Mouse (Mus musculus): ENCODE measurements around the gene Dlg2. TPM values are rescaled to one million over a fixed set of nuclear protein-coding genes. Genes with fewer than 3 reads are reported as not detected.

Dlg2 gene
- 100 to 1,000 TPM; 295 to 301 TPM for total RNA-seq (2021)
- long read RNA-seq, experiment 1, partial matches to known transcripts: 2 of 32 reads
- long read RNA-seq, experiment 1, other reads (novel, unspliced or antisense): 26 of 32 reads
- long read RNA-seq, experiment 2, partial matches to known transcripts: 9 of 24 reads
- long read RNA-seq, experiment 2, other reads (novel, unspliced or antisense): 14 of 24 reads

GRCm38 (mm10) chr7:90476313-90477245 lies at the start of gene Dlg2:
TSS of gene Dlg2 (plus strand) at chr7:90476672.
- intact Hi-C loops (cut with DNase I): loop anchor here (1.0 kb wide), 1 partner anchor 32 kb away; no protein-coding TSS in a partner anchor
- Histone ChIP-seq H3K27ac (peak within 1 kb of the TSS; percentile 99), H3K4me3 (peak within 1 kb of the TSS; percentile 56)
- TF ChIP-seq CTCF (IDR thresholded peaks at IDR 0.05): no peak
- peak in 1 of 2 experiments; percentile 41 for DNase-seq (ENCODE audit: extremely low spot score in 1 of 2, low spot score in 2 of 2)

- Histone ChIP-seq H3K4me3 (peak overlapping the region; percentile 58), H3K27ac (no peak overlapping the region)
- TF ChIP-seq CTCF (IDR thresholded peaks at IDR 0.05): no peak
- intact Hi-C loops (cut with DNase I): no loop called here
- no peak for DNase-seq (ENCODE audit: extremely low spot score in 1 of 2, low spot score in 2 of 2)
These were observed 49.5 kb upstream of the Dlg2 start for GRCm38 (mm10) chr7:90427006-90427405.

GRCm38 (mm10) chr7:90432221-90432620 lies 44.3 kb upstream of the Dlg2 start:
- no peak for DNase-seq (ENCODE audit: extremely low spot score in 1 of 2, low spot score in 2 of 2)
- Histone ChIP-seq H3K4me3 (no peak overlapping the region), H3K27ac (no peak overlapping the region)
- intact Hi-C loops (cut with DNase I): no loop called here
- no peak for TF ChIP-seq CTCF (IDR thresholded peaks at IDR 0.05)

GRCm38 (mm10) chr7:90440044-90440443 lies 36.4 kb upstream of the Dlg2 start:
- Histone ChIP-seq H3K27ac (no peak overlapping the region), H3K4me3 (no peak overlapping the region)
- intact Hi-C loops (cut with DNase I): no loop called here
- no peak for DNase-seq (ENCODE audit: extremely low spot score in 1 of 2, low spot score in 2 of 2)
- no peak for TF ChIP-seq CTCF (IDR thresholded peaks at IDR 0.05)

GRCm38 (mm10) chr7:90442070-90442469 lies 34.4 kb upstream of the Dlg2 start:
- H3K27ac ChIP-seq: peak overlapping the region; percentile 96
- DNase-seq (ENCODE audit: extremely low spot score in 1 of 2, low spot score in 2 of 2): no peak
- peak overlapping the region; percentile 75 for H3K4me3 ChIP-seq
- TF ChIP-seq CTCF (IDR thresholded peaks at IDR 0.05): no peak
- intact Hi-C loops (cut with DNase I): loop anchor here (1.0 to 2.0 kb wide), 2 partner anchors 15 to 16 kb away; partner anchors contain the start of genes Ccdc89 and Tmem126a

GRCm38 (mm10) chr7:90442518-90443080 lies 33.9 kb upstream of the Dlg2 start, which contains the start of gene Crebzf:
TSS of gene Crebzf (plus strand) at chr7:90442729.
- H3K27ac ChIP-seq: peak within 1 kb of the TSS; percentile 96
- intact Hi-C loops (cut with DNase I): loop anchor here (1.0 to 2.0 kb wide), 2 partner anchors 14 to 16 kb away; partner anchors contain the start of genes Ccdc89 and Tmem126a
- TF ChIP-seq CTCF (IDR thresholded peaks at IDR 0.05): no peak
- DNase-seq (ENCODE audit: extremely low spot score in 1 of 2, low spot score in 2 of 2): peak; percentile 94 to 96
- H3K4me3 ChIP-seq: peak within 1 kb of the TSS; percentile 75

GRCm38 (mm10) chr7:90443101-90444091 lies 33.1 kb upstream of the Dlg2 start:
- intact Hi-C loops (cut with DNase I): loop anchor here (1.0 to 2.0 kb wide), 2 partner anchors 13 to 33 kb away; partner anchors contain the start of genes Dlg2, Tmem126a and Tmem126b
- TF ChIP-seq CTCF (IDR thresholded peaks at IDR 0.05): peak; percentile 60
- peak overlapping the region; percentile 96 for H3K27ac ChIP-seq
- H3K4me3 ChIP-seq: peak overlapping the region; percentile 75
- peak; percentile 73 to 78 for DNase-seq (ENCODE audit: extremely low spot score in 1 of 2, low spot score in 2 of 2)

GRCm38 (mm10) chr7:90444206-90444605 lies 32.3 kb upstream of the Dlg2 start:
- no peak for DNase-seq (ENCODE audit: extremely low spot score in 1 of 2, low spot score in 2 of 2)
- peak overlapping the region; percentile 75 for H3K4me3 ChIP-seq
- intact Hi-C loops (cut with DNase I): loop anchor here (1.0 kb wide), 1 partner anchor 32 kb away; the partner anchor contains the start of genes Dlg2 and Tmem126b
- H3K27ac ChIP-seq: no peak overlapping the region
- TF ChIP-seq CTCF (IDR thresholded peaks at IDR 0.05): no peak

- Histone ChIP-seq H3K4me3 (peak overlapping the region; percentile 94), H3K27ac (peak overlapping the region; percentile 98)
- intact Hi-C loops (cut with DNase I): loop anchor here (2.0 kb wide), 1 partner anchor 13 kb away; the partner anchor contains the start of gene Crebzf
- DNase-seq (ENCODE audit: extremely low spot score in 1 of 2, low spot score in 2 of 2): no peak
- TF ChIP-seq CTCF (IDR thresholded peaks at IDR 0.05): no peak
These were observed 20.2 kb upstream of the Dlg2 start for GRCm38 (mm10) chr7:90456149-90456844.
